Mouse (Mus musculus) left cerebral cortex, postnatal 25 days (tissue): ENCODE results near the gene C030005K15Rik. TPM values are rescaled to one million over a fixed set of nuclear protein-coding genes. Genes with fewer than 3 reads are reported as not detected.
"Not testable (repeated sequence)": the region's sequence is repeated elsewhere in the genome, so short reads cannot be mapped to it uniquely, and the experiment has no call there.

Source experiments
- DNase-seq, 2 experiments: peaks; one replicate each; pipeline ENCODE4 v3.0.0; 2022; ENCODE audit warnings: low spot score in 2 of 2, mixed read lengths in 1 of 2
- intact Hi-C: fragments of 180-260 bp; cut with DNase I; formaldehyde crosslinking; loops from one replicate; pipeline ENCODE4 v1.15.1; 2025
- total RNA-seq, 2 experiments: library from RNA; stranded (reverse); gene quantifications; 2 replicates each; pipeline ENCODE4 v1.2.3; 2021

The C030005K15Rik gene
- under 1 TPM in 1 of 2 experiments, not detected in 1; 0.37 TPM for total RNA-seq

DNA sequence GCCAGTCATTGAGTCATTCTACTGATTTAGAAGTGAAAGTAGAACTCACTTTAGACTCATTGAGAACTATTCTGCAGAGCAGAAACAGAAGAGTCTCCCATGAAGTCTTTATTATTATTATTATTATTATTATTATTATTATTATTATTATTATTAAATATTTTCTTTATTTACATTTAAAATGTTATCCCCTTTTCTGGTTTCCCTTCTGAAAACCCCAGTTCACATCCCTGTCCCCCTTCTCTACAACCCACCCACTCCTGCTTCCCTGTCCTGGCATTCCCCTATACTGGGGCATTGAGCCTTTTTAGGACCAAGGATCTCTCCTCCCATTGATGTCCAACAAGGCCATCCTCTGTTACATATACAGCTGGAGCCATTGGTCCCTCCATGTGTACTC is at the start of gene C030005K15Rik:
Gene C030005K15Rik, minus strand, starts transcription at position 101 of the 400 bp plus-strand sequence.
- intact Hi-C loops, DNase-seq: not testable (repeated sequence)

- intact Hi-C loops, result loop anchor here (1.0 to 5.0 kb wide), 2 partner anchors 34 to 50 kb away; no protein-coding TSS in a partner anchor
- peak; percentile 30 to 91 for DNase-seq
These were observed 41.7 kb upstream of the C030005K15Rik start for GRCm38 (mm10) chr10:97768171-97768749.

GRCm38 (mm10) chr10:97753821-97754220 is 27.3 kb upstream of the C030005K15Rik start:
- intact Hi-C loops, result no loop called here
- no peak for DNase-seq

- intact Hi-C loops, result loop anchor here (10.0 kb wide), 1 partner anchor 58 kb away; no protein-coding TSS in a partner anchor
- DNase-seq, result peak in 1 of 2 experiments; percentile 75
These were observed 20.7 kb upstream of the C030005K15Rik start for GRCm38 (mm10) chr10:97747231-97747630.

DNA sequence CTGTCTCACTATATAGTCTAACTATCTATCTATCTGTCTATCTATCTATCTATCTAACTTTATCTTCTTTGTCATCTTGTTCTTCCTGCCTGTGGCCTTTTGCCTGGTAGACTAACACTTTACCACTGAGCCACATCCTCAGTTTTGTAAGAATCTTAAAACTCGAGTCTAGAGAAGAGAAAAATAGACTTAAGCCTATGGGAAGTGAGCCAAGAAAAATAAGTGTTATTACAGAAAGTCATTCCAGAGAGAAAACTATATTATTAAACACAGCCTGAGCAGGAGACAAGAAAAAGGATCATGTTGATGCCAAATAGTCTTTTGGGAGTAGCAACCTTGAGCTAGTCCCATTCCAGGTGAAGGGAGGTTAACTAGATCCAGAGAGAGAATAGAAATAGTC is 626 bp downstream of the C030005K15Rik start:
- DNase-seq, result no peak
- intact Hi-C loops, result no loop called here

DNA sequence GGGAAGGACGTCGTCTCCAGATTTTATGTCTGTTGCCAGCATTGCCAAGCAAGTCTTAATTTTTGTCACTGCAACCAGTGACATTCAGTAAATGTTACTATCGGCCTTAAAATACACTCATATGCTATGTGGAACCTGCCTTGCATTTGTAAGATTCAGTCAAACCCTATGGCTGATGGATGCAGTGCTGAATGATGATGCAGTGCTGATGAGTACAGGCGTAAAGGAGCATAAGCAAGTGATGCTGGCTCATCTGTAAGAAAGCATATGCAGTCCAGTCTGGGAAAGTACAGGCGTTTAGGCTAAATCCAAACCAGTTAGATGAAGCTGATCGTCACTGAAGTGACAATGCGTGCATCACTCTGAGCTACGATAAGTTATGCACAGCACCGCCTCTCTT is 3.8 kb downstream of the C030005K15Rik start:
- no peak for DNase-seq
- intact Hi-C loops, result no loop called here

DNA sequence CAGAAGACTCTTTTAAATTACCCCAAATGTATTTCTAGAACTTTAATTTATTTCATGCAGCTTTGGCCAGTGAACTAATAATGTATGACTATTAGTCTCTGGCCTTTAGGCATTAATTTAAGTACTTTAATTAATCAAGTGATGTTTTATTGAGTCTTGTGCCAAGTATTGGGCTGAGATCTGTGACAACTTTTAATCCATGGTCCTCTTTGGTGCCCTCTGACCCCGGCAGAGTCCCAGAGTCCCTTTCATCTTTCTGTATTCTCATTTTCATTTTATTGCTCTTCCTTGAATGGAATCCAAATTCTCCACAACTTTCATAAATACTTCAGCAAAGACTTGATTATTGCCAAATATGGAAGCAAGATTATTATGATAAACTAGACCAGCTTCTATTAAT is 5.9 kb downstream of the C030005K15Rik start:
- intact Hi-C loops, result no loop called here
- no peak for DNase-seq

GRCm38 (mm10) chr10:97718021-97718420 is 8.5 kb downstream of the C030005K15Rik start:
- intact Hi-C loops, result loop anchor here (1.0 to 5.0 kb wide), 3 partner anchors 50 to 1199 kb away; no protein-coding TSS in a partner anchor
- peak in 1 of 2 experiments; percentile 74 for DNase-seq

DNA sequence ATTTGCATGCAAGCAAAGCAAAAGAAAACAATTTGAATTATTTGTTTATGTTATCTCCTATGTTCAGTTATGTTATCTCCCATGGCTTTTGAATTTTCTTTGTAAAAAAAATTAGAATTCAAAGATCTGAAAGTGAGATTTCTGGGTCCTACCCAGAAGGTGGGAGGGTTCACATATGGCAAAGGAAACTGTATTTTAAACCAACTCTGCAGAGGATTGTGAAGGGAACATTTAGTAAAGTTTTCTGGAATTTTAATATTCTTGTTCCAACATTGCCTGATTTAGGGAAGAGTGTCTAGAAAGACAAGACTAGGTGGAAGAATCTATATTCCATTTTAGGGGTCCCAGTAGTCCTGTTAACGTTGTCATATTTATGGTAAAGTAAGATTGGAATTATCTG is 9.3 kb downstream of the C030005K15Rik start:
- intact Hi-C loops, result loop anchor here (5.0 kb wide), 2 partner anchors 225 to 1200 kb away; no protein-coding TSS in a partner anchor

DNA sequence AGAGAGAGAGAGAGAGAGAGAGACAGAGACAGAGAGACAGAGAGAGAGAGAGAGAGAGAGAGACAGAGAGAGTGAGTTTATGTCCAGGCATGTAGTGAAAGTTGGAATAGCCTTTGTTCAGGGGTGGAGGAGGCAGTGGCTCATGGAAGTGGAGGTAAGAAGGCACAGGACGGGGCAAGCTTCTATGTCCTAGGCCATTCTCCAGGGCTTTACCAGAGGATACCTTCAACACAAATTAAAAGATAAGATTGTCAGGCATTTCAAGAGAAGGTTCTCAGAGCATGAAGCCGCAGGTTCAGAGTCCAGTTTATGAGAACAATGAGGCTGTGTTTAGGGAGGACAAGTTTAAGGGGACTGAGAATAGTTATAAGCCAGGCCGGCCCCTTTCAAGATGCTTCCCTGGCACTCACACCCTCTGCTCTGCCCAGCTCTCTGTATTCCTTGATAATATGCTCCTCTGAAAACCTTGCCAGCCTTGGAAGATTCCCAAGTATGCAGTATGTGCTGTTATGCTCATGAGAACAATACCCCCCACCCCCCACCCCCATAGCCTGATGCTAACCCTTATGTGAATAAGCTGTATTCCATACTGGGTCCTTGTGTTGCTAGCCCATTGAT is 11.2 kb downstream of the C030005K15Rik start:
- intact Hi-C loops, result loop anchor here (5.0 kb wide), 2 partner anchors 227 to 1202 kb away; no protein-coding TSS in a partner anchor
- no peak for DNase-seq

More for the DNA sequence above, 9.3 kb downstream of the C030005K15Rik start:
- peak in 1 of 2 experiments; percentile 70 for DNase-seq

DNA sequence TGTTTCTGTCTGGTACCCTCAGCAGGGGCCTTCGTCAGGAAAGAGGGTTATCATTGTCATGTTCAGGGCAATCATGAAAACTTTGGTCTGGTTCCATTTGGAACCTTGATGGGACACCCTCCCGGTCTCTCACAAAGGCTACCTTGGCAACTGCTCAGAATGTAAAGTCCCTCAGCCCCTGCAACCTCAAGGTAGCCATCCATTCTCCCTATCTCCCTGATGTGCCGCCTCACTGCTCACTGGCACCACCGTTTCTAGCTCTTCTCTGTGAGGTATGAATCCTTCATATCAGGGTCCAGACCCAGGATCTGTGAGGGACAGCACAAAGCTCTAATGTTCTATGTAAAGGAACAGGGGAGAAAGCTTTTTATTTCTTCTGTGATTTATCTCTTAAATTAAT is 12.0 kb downstream of the C030005K15Rik start:
- intact Hi-C loops, result no loop called here
- DNase-seq, result no peak

DNA sequence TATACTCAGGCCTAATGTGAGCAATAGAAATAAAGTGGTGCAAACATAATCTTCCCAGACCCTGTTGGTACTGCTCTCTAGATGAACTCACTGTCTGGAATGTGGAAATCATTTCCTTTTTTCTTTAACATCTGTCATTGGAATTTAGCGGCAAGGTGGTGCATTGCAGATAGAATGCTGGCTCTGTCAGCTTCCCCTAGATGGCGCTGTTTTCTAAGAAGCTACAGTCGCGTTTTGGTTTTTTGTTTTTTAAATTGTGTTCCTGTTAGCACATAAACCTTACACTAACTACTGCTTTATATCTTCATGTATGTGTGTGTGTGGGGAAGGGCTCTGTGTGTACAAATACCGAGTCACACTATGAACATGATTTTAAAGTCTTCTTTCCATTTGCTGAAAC is 13.9 kb downstream of the C030005K15Rik start:
- peak; percentile 41 to 56 for DNase-seq
- intact Hi-C loops, result loop anchor here (2.0 kb wide), 1 partner anchor 1372 kb away; no protein-coding TSS in a partner anchor

DNA sequence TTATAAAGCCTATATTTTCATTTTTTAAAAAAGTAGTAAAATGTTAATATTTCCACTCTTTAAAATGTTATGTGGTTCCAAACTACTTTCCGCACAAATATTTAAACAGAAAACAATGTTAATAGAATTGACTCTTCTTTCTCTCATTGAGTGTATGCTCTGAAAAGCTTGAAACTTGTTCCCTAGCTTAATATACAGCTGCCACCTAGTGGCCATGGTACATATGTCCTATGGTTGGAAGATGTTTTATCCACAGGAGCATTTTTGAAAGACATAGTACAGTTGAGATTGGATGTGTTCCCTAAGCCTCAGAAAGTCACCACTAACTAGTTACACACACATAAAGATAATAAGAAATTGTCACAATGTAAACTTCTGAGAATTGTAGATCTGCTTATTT is 22.0 kb downstream of the C030005K15Rik start:
- intact Hi-C loops, result no loop called here
- peak in 1 of 2 experiments; percentile 55 for DNase-seq

- no peak for DNase-seq
- intact Hi-C loops, result no loop called here
These were observed 24.2 kb downstream of the C030005K15Rik start for GRCm38 (mm10) chr10:97702321-97702720.

DNA sequence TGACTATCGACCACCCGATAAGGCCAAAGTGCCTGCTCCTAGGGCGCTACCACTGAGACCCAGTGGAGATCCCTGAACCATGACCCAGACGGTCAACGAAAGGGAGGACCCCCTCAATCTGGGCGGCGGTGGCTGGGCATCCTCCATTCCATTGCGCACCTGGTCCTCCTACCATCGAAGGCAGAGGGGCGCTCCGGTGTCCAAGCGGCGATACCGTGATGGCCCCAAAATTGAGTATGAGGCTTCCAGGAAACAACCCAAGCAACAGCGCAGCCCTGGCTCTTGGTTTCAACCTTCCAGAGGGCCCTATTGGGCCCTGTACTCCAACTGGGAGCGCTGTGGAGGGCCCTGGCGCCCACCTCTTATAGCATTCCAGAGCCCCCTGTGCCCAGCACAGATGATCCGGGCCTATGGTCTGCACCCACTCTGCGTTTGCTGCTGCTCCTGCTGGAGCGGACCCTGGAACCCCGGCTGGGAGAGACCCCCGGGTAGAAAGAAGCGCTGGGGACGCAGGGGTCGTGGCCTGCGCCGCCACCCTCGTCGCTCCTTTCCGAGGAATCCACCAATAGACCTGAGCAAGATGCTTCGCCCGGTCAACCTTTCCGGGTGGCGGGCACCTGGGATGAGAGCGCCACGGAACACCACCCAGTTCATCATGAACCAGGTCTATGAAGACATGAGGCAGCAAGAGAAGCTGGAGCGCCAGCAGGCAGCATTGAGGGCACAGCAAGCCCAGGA is 33.0 kb downstream of the C030005K15Rik start:
- intact Hi-C loops, result no loop called here
- no peak for DNase-seq

DNA sequence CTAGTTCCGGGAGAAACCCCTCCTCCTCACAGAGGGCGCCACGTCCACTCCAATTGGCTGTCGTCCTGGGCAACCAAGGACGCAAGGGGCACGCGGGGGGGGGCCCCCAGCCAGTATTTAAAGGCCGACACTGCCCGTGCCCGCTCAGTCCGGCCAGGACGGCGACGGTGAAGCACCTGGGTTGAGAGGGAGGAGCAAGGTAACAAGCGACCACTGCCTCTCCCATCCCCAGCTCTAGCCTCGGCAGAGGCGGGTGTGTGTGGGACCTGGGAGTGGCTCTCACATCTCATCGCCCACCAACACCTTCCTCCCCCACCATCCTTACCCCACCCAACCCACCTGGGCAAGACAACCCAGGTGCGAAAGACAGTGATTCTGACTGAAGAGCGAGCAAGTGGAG is 33.6 kb downstream of the C030005K15Rik start, which contains the start of gene Ccer1:
Gene Ccer1, plus strand, starts transcription at position 147 of the 400 bp plus-strand sequence.
- intact Hi-C loops, result no loop called here

GRCm38 (mm10) chr10:97689425-97689824 is 37.1 kb downstream of the C030005K15Rik start:
- peak in 1 of 2 experiments; percentile 27 for DNase-seq
- intact Hi-C loops, result loop anchor here (1.0 to 5.0 kb wide), 2 partner anchors 312 to 345 kb away; no protein-coding TSS in a partner anchor

More for the DNA sequence above, 33.6 kb downstream of the C030005K15Rik start, which contains the start of gene Ccer1:
- DNase-seq, result no peak

DNA sequence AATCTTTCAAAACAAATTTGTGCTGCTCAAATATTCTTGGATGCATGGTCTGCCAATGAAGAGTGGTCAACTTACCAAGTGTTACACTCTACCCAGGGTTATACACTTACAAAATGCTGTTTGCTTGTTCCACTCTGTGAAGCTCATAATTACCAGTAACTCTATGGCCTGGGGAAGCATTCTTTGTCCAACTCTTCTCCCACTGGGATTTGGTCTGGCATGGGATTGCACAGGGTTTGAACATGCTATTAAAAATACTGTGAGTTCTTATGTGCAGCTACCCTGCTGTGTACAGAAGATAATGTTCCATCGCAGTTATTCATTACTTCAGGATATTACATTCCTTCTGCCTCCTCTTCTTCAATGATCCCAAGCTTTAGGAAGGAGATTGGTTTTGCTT is 39.4 kb downstream of the C030005K15Rik start:
- no peak for DNase-seq
- intact Hi-C loops, result loop anchor here (5.0 kb wide), 1 partner anchor 310 kb away; no protein-coding TSS in a partner anchor

DNA sequence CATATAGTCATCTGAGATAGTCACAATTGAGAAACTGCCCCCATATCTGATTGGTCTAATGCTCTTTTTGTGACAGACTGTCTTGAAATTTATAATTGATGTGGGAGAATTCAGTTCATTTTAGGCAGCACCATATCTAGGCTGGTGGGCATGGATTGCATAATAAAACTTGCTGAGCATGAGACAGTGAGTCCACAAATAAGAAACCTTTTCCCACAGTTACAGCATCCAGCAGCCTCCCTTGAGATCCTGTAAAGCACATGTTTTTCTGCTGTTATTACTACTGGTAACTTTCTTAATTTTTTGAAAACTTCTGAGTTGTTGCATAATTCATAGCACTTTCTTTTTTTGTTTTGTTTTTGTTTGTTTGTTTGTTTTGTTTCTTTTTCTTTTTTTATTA is 43.6 kb downstream of the C030005K15Rik start:
- intact Hi-C loops, result no loop called here
- no peak for DNase-seq
